Mouse (Mus musculus) G1E (cell line): Measurements from ENCODE around the gene Ccdc88b.

Source experiments
- CTCF ChIP-seq: IDR thresholded peaks from 2 replicates; pipeline ENCODE4 v1.5.1; 2012; ENCODE audit warnings: low read depth, low read length, inconsistent platforms, mixed read lengths
- GATA1 ChIP-seq: IDR thresholded peaks from 2 replicates; pipeline ENCODE4 v1.6.1; 2012; ENCODE audit warnings: borderline replicate concordance, low read length, inconsistent platforms, mixed read lengths
- POLR2AphosphoS5 ChIP-seq: IDR thresholded peaks from 2 replicates; pipeline ENCODE4 v1.6.1; 2012; ENCODE audit warnings: low read depth, low read length, inconsistent platforms; ENCODE audit not compliant: insufficient replicate concordance
- TAL1 ChIP-seq: conservative IDR thresholded peaks from 2 replicates; pipeline ENCODE4 v1.6.1; 2012; ENCODE audit warnings: low read depth, low read length, inconsistent platforms, mixed read lengths

DNA sequence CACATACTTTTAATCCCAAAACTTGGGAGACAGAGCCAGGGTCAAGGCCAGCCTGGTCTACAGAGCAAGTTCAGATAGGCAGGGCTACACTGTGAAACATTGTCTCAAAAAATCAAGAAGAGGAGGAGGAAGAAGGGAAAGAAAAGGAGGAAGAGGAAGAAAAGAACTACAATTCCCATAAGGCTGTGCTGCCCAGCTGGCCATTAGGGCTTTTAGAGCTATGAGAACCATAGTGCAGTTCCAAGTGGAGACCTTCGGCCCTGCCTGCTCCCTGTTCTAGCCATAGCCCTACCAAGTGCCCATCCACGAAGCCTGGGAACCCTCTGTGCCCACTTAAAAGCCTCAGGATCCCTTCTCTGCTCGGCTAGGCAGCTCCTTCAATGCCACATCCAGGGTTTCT, 6.5 kb downstream of the Ccdc88b start:
- TF ChIP-seq CTCF (no peak), GATA1 (no peak), TAL1 (no peak), POLR2AphosphoS5 (no peak)
